Mouse (Mus musculus) liver, embryonic 14.5 days (tissue): ENCODE measurements at regions not wholly inside any gene's neighbourhood (a gene's known extent, or its start where the extent isn't known, plus 50 kb on each side); places are given as distances from the start of the nearest gene placed in this dataset.

Source experiments
- ATAC-seq: fragments of 200-750 bp; cut with Nextera tagmentation; 2 replicates; pipeline ENCODE4 v1.8.0; 2017; ENCODE audit warnings: moderate number of reproducible peaks, mild to moderate bottlenecking, moderate library complexity; ENCODE audit not compliant: insufficient read depth
- DNase-seq, 3 experiments: peaks; one replicate each; pipeline ENCODE4 v3.0.0-alpha.2; 2012 to 2013; ENCODE audit warnings: low read depth in 3 of 3, low spot score in 3 of 3
- H3K27ac ChIP-seq: fragments of 300-500 bp; sonication (generic); 2 replicates; pipeline ENCODE4 v1.5.1; 2014; ENCODE audit warnings: moderate library complexity, mild to moderate bottlenecking, control low read depth, inconsistent platforms
- H3K27me3 ChIP-seq: fragments of 300-500 bp; sonication (generic); 2 replicates; pipeline ENCODE4 v1.6.1; 2014; ENCODE audit warnings: mild to moderate bottlenecking, low read length, moderate library complexity; ENCODE audit not compliant: control insufficient read depth, insufficient read depth
- H3K36me3 ChIP-seq: fragments of 300-500 bp; sonication (generic); replicated peaks from 2 replicates; pipeline ENCODE4 v1.6.1; 2014; ENCODE audit warnings: low read depth; ENCODE audit not compliant: control insufficient read depth, insufficient read depth
- H3K4me1 ChIP-seq, 2 experiments: fragments of 200-500 bp in 1 of 2; fragments of 300-500 bp in 1 of 2; sonication (generic) in 1 of 2; replicated peaks; 2 replicates each; pipeline ENCODE4 v1.6.1; 2012 to 2014; ENCODE audit warnings: antibody characterized with exemption in 1 of 2, inconsistent platforms in 1 of 2, low read length in 1 of 2; ENCODE audit not compliant: control insufficient read depth in 2 of 2, insufficient read depth in 2 of 2
- H3K4me2 ChIP-seq: fragments of 300-500 bp; sonication (generic); 2 replicates; pipeline ENCODE4 v1.6.1; 2014; ENCODE audit warnings: low read depth, mild to moderate bottlenecking, control low read depth, moderate library complexity
- H3K4me3 ChIP-seq, 2 experiments: fragments of 200-500 bp in 1 of 2; fragments of 300-500 bp in 1 of 2; sonication (generic) in 1 of 2; 2 replicates each; pipeline ENCODE4 v1.5.1; 2012 to 2014; ENCODE audit warnings: low read depth in 2 of 2, low read length in 2 of 2, mild to moderate bottlenecking in 2 of 2, control low read depth in 1 of 2, inconsistent platforms in 1 of 2, moderate library complexity in 1 of 2; ENCODE audit not compliant: insufficient read depth in 1 of 2
- H3K9ac ChIP-seq: fragments of 300-500 bp; sonication (generic); replicated peaks from 2 replicates; pipeline ENCODE4 v1.6.1; 2014; ENCODE audit warnings: mild to moderate bottlenecking, control low read depth, moderate library complexity
- H3K9me3 ChIP-seq: fragments of 300-500 bp; sonication (generic); 2 replicates; pipeline ENCODE4 v1.6.1; 2016; ENCODE audit warnings: low read length, mixed read lengths; ENCODE audit not compliant: control insufficient read depth
- CTCF ChIP-seq: IDR thresholded peaks from 2 replicates; pipeline ENCODE4 v1.5.1; 2016; ENCODE audit warnings: antibody characterized with exemption, low read depth, control low read depth
- EP300 ChIP-seq: IDR thresholded peaks from 2 replicates; pipeline ENCODE4 v1.6.1; 2016; ENCODE audit warnings: antibody characterized with exemption, low read depth
- WGBS: fragments of 180-500 bp; shearing (Covaris S2); extraction: QIAGEN DNeasy Blood & Tissue Kit; methylation state at CpG from one replicate; pipeline ENCODE4 v1.1.7; 2014; ENCODE audit not compliant: insufficient replicate concordance; 5-methylcytosine and 5-hydroxymethylcytosine counted together

GRCm38 (mm10) chr14:72293677-72294387, 197.8 kb downstream of the Gm9195 start:
- H3K4me2 ChIP-seq: no peak overlapping the region
- DNase-seq (peak in 1 of 3 experiments; percentile 1), ATAC-seq (no peak)
- H3K27me3 ChIP-seq: no peaks in the 10 kb centered on the region
- H3K9ac ChIP-seq: no peak overlapping the region
- no peak overlapping the region for H3K4me3 ChIP-seq
- no peaks in the 10 kb centered on the region for H3K36me3 ChIP-seq
- 35% methylated on average over 9 of the region's 9 CpGs for WGBS
- H3K27ac ChIP-seq: no peak overlapping the region
- H3K4me1 ChIP-seq: no peaks in the 10 kb centered on the region
- no peaks in the 10 kb centered on the region for H3K9me3 ChIP-seq
- TF ChIP-seq EP300: no peak
- peak; percentile 21; the same call in 1 of the 2 replicates for TF ChIP-seq CTCF

- no peak overlapping the region for H3K27ac ChIP-seq
- TF ChIP-seq EP300 (no peak), CTCF (no peak)
- no peak overlapping the region for H3K4me2 ChIP-seq
- H3K27me3 ChIP-seq: no peaks in the 10 kb centered on the region
- H3K4me1 ChIP-seq: no peaks in the 10 kb centered on the region
- no peaks in the 10 kb centered on the region for H3K9me3 ChIP-seq
- H3K9ac ChIP-seq: no peak overlapping the region
- 66% methylated on average over 7 of the region's 7 CpGs for WGBS
- no peaks in the 10 kb centered on the region for H3K36me3 ChIP-seq
- DNase-seq (no peak), ATAC-seq (no peak)
- H3K4me3 ChIP-seq: no peak overlapping the region
These were observed 198.9 kb downstream of the Gm9195 start for GRCm38 (mm10) chr14:72292656-72293299.

- Histone ChIP-seq H3K36me3 (no peaks in the 10 kb centered on the region), H3K27ac (no peak overlapping the region), H3K27me3 (no peaks in the 10 kb centered on the region), H3K4me1 (no peaks in the 10 kb centered on the region), H3K4me3 (no peak overlapping the region), H3K4me2 (no peak overlapping the region), H3K9me3 (no peaks in the 10 kb centered on the region), H3K9ac (no peak overlapping the region)
- DNase-seq (no peak), ATAC-seq (no peak)
- no peak for TF ChIP-seq EP300
- no peak for TF ChIP-seq CTCF
- WGBS: 43% methylated on average over 4 of the region's 4 CpGs
These were observed 214.3 kb downstream of the Gm9195 start for GRCm38 (mm10) chr14:72277309-72277708.

GRCm38 (mm10) chr14:72259255-72259654, 232.4 kb downstream of the Gm9195 start:
- no peaks in the 10 kb centered on the region for H3K36me3 ChIP-seq
- no peaks in the 10 kb centered on the region for H3K4me1 ChIP-seq
- WGBS: 21% methylated on average over 2 of the region's 2 CpGs
- no peak overlapping the region for H3K27ac ChIP-seq
- H3K9ac ChIP-seq: no peak overlapping the region
- H3K4me3 ChIP-seq: no peak overlapping the region
- no peaks in the 10 kb centered on the region for H3K27me3 ChIP-seq
- H3K9me3 ChIP-seq: no peaks in the 10 kb centered on the region
- no peak for ATAC-seq
- no peak overlapping the region for H3K4me2 ChIP-seq
- TF ChIP-seq EP300 (no peak), CTCF (no peak)
- no peak for DNase-seq

- Histone ChIP-seq H3K4me1 (no peaks in the 10 kb centered on the region), H3K27me3 (no peaks in the 10 kb centered on the region), H3K36me3 (no peaks in the 10 kb centered on the region), H3K9ac (no peak overlapping the region), H3K27ac (no peak overlapping the region), H3K4me3 (no peak overlapping the region), H3K4me2 (no peak overlapping the region), H3K9me3 (no peaks in the 10 kb centered on the region)
- ATAC-seq: no peak
- TF ChIP-seq CTCF (no peak), EP300 (no peak)
- no peak for DNase-seq
- WGBS: 84% methylated on average over 4 of the region's 4 CpGs
These were observed 249.8 kb downstream of the Gm9195 start for GRCm38 (mm10) chr14:72241872-72242271.
